Mouse (Mus musculus) liver, adult 2 months (tissue): ENCODE results near the gene Pf4. TPM values are rescaled to one million over a fixed set of nuclear protein-coding genes. Genes with fewer than 3 reads are reported as not detected.

Source experiments
- DNase-seq: peaks from one replicate; pipeline ENCODE4 v3.0.0-alpha.2; 2011; ENCODE audit warnings: low read depth, low spot score; ENCODE audit errors: extremely low read depth
- H3K27ac ChIP-seq: fragments of 200-500 bp; replicated peaks from 2 replicates; pipeline ENCODE4 v1.5.1; 2012; ENCODE audit warnings: low read depth, mild to moderate bottlenecking, control low read depth, inconsistent platforms, low read length; ENCODE audit not compliant: insufficient read depth
- H3K27me3 ChIP-seq: fragments of 200-500 bp; 2 replicates; pipeline ENCODE4 v1.6.1; 2012; ENCODE audit warnings: mild to moderate bottlenecking, moderate library complexity, low read length, inconsistent platforms; ENCODE audit not compliant: control insufficient read depth, insufficient read depth
- H3K36me3 ChIP-seq: fragments of 200-500 bp; 2 replicates; pipeline ENCODE4 v1.6.1; 2012; ENCODE audit warnings: low read length, inconsistent platforms; ENCODE audit not compliant: control insufficient read depth, insufficient read depth
- H3K4me1 ChIP-seq: fragments of 200-500 bp; 2 replicates; pipeline ENCODE4 v1.6.1; 2011; ENCODE audit warnings: low read length; ENCODE audit not compliant: control insufficient read depth, insufficient read depth
- H3K4me3 ChIP-seq: fragments of 200-500 bp; 2 replicates; pipeline ENCODE4 v1.5.1; 2011; ENCODE audit warnings: low read depth, mild to moderate bottlenecking, control low read depth, low read length, moderate library complexity; ENCODE audit not compliant: insufficient read depth
- H3K79me2 ChIP-seq: fragments of 200-500 bp; 2 replicates; pipeline ENCODE4 v1.6.1; 2012; ENCODE audit warnings: inconsistent platforms, mild to moderate bottlenecking, low read length, moderate library complexity; ENCODE audit not compliant: control insufficient read depth, insufficient read depth
- H3K9ac ChIP-seq: fragments of 200-500 bp; 2 replicates; pipeline ENCODE4 v1.6.1; 2012; ENCODE audit warnings: low read depth, mild to moderate bottlenecking, control low read depth, inconsistent platforms, low read length
- CTCF ChIP-seq: fragments of 200-500 bp; IDR thresholded peaks from 2 replicates; pipeline ENCODE4 v1.5.1; 2011; ENCODE audit warnings: low read depth, low read length, control low read depth
- POLR2A ChIP-seq: fragments of 200-500 bp; IDR thresholded peaks from 2 replicates; pipeline ENCODE4 v1.6.1; 2011; ENCODE audit warnings: low read length, control low read depth; ENCODE audit not compliant: insufficient read depth; ENCODE audit errors: extremely low read depth
- WGBS: fragments of 180-500 bp; shearing (Covaris S2); methylation state at CpG from one replicate; pipeline ENCODE4 v1.1.7; 2018; 5-methylcytosine and 5-hydroxymethylcytosine counted together
- polyA plus RNA-seq: library from polyadenylated mRNA; depleted of rRNA; stranded (reverse); fragments of >200 nt; gene quantifications from 2 replicates; pipeline ENCODE4 v1.2.3, GENCODE M21; 2012; rRNA removed
- total RNA-seq: library from RNA; depleted of rRNA; stranded (reverse); fragments of >200 nt; gene quantifications from 2 replicates; pipeline ENCODE4 v1.2.3, GENCODE M21; 2014; rRNA removed

Gene Pf4
- 1.4 and 2.2 TPM in 2 replicates for total RNA-seq
- polyA plus RNA-seq, result 1.1 and 3.0 TPM in 2 replicates

DNA sequence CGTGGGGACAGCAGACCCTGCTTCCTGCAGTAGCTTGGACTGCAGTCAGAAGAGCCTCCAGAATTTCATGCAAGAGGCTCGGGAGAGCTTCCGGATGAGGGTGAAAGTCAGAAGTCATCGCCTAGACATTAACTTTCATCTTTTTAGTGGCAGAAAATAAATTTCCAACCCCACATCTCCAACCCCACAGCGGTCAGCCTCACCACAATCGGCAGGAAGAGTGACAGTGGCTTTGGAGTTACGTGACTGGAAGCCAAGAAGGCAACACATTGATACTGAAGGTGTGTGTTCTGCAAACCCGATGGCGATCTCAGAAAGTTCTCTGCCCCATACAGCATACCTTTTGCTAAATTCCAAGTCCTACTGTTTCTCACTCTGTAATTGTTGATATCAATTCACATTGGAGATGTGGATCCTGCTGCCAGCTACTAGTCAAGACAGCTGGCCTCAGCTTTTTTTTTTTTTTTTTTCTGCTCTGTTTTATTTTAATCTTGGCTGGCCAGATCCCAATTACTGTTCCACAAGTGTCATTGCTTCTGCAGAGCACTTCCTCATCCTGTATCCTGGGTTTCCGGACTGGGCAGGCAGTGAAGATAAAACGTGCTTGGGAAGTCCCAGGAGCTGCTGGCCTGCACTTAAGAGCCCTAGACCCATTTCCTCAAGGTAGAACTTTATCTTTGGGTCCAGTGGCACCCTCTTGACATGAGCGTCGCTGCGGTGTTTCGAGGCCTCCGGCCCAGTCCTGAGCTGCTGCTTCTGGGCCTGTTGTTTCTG, at the start of gene Pf4:
Gene Pf4 (plus strand): TSS at position 556 of the 774 bp plus-strand sequence.
- no peak within 1 kb of the TSS; the same call in 1 of the 2 replicates for H3K4me3 ChIP-seq
- H3K27ac ChIP-seq, result no peak within 1 kb of the TSS
- no peaks in the 10 kb centered on the region for H3K36me3 ChIP-seq
- WGBS, result 72% methylated on average over 16 of the region's 16 CpGs
- DNase-seq, result peak; percentile 41
- H3K9ac ChIP-seq, result no peak within 1 kb of the TSS
- TF ChIP-seq CTCF (no peak), POLR2A (no peak)
- no peaks in the 10 kb centered on the region for H3K79me2 ChIP-seq
- 0 out of 2 replicates have a peak, but pooled peaks cover 4% of the 10 kb centered on the region for H3K4me1 ChIP-seq
- no peaks in the 10 kb centered on the region for H3K27me3 ChIP-seq

DNA sequence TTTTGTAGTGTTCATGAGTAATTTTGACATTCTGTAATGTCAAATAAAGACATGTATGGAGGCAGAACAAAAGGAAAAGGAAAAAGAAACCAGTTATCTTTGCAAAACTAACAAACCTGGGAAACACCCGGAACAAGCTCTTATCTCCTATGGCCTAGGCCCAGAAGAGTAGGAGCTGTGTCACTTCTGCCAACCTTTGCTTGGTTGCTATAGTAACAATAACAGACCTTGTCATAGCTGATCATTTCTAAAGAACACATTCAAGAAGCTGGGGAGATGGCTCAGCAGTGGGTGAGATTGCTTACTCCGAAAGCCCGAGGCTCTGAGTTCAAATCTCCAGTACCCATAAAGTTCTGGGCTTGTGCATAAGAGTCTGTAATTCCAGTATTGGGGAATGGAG, 49.6 kb upstream of the Pf4 start:
- Histone ChIP-seq H3K27me3 (no peaks in the 10 kb centered on the region), H3K27ac (no peak overlapping the region), H3K36me3 (no peaks in the 10 kb centered on the region), H3K79me2 (no peaks in the 10 kb centered on the region), H3K4me3 (no peak overlapping the region), H3K9ac (no peak overlapping the region), H3K4me1 (no peaks in the 10 kb centered on the region)
- WGBS, result 77% methylated on average over 3 of the region's 3 CpGs
- DNase-seq, result no peak
- TF ChIP-seq POLR2A (no peak), CTCF (no peak)

DNA sequence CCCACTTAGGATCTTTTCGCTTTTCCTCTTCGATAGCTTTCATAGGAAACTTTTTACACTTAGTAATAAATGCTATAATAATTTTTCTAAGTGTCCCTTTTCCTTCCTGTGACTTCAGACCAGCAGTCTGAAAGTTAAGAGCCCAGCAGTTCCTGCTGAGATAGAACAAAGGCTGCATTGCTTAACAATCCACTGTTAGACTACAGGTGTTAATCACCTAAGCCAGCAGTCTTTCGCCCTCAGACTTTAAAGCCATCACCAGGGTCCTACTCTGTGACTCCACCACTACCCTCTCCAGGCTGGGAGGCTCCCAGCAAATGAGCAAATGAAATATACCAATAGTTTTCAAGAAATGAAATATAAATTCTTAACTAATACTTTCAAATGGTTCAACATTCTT, 44.0 kb upstream of the Pf4 start:
- no peak overlapping the region for H3K4me3 ChIP-seq
- no peaks in the 10 kb centered on the region for H3K79me2 ChIP-seq
- H3K36me3 ChIP-seq, result no peaks in the 10 kb centered on the region
- TF ChIP-seq CTCF (no peak), POLR2A (no peak)
- H3K27ac ChIP-seq, result no peak overlapping the region
- no peaks in the 10 kb centered on the region for H3K27me3 ChIP-seq
- H3K9ac ChIP-seq, result no peak overlapping the region
- no peak for DNase-seq
- 74% methylated on average over 3 of the region's 3 CpGs for WGBS
- no peaks in the 10 kb centered on the region for H3K4me1 ChIP-seq

DNA sequence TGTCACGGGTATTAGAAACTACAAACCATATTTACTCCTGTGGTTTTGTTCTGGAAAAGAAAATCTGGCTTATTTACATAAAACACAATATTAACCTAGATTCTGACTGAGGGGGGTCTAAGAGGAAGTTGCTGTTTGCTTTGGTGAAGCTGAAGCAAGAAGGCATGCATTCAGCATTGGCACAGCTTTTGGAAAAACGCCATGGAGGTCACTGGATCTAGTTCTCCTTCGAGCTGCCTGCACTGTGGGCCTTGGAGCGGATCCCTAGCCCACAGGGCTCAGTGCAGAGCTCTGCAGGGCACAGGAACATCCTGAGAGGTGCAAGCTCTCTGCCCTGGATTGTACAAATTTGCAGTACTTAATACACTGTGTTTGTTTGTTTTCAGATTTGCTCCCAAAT, 40.8 kb upstream of the Pf4 start:
- Histone ChIP-seq H3K27ac (no peak overlapping the region), H3K4me3 (no peak overlapping the region), H3K36me3 (no peaks in the 10 kb centered on the region), H3K27me3 (no peaks in the 10 kb centered on the region), H3K9ac (no peak overlapping the region), H3K4me1 (no peaks in the 10 kb centered on the region), H3K79me2 (no peaks in the 10 kb centered on the region)
- no peak for TF ChIP-seq CTCF
- no peak for TF ChIP-seq POLR2A
- peak; percentile 20 for DNase-seq
- WGBS, result 53% methylated on average over 4 of the region's 4 CpGs

DNA sequence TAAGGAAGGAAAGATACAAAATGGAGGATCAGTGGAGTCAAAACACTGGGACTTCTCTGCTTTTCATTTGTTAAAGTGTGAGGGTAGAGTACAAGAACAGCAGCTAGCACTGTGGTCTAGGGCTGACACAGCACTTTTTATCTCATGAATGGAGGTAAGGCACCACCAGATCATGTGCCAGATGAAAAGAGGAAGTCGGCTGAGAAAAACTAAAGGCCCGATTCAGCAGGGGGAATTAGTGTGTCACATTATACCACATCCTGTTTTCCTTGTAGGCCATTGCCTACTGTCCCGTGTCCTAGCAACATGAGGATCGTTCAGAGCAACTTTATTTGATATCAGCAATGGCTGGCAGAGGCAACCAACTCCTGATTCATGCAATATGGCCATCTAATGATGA, 30.2 kb upstream of the Pf4 start:
- no peaks in the 10 kb centered on the region for H3K27me3 ChIP-seq
- no peaks in the 10 kb centered on the region for H3K36me3 ChIP-seq
- no peak overlapping the region for H3K4me3 ChIP-seq
- no peak for TF ChIP-seq CTCF
- H3K9ac ChIP-seq, result no peak overlapping the region
- H3K27ac ChIP-seq, result no peak overlapping the region
- WGBS, result 71% methylated on average over 4 of the region's 4 CpGs
- DNase-seq, result peak; percentile 31
- no peaks in the 10 kb centered on the region for H3K4me1 ChIP-seq
- H3K79me2 ChIP-seq, result no peaks in the 10 kb centered on the region

DNA sequence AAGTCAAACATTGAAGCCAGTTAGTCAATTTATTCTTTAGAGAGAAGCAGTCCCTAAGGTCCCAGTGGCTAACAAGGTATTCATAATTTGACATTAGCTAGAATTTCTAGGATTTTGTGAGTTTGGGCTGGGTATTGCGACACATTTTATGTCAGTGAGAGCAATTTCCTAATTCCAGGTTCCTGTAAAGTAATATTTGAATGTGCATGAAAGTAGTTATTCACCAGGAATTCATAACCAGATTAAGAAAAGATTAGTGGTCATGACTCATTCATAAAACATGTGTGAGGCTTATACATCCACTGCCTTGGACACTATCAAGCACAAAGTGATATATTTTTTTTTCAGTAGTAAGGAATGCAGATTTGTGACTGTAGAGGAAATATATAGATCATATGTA, 18.3 kb upstream of the Pf4 start:
- peaks cover 1% of the 10 kb centered on the region for H3K4me1 ChIP-seq
- no peaks in the 10 kb centered on the region for H3K27me3 ChIP-seq
- H3K4me3 ChIP-seq, result no peak overlapping the region
- H3K9ac ChIP-seq, result no peak overlapping the region
- no peak for TF ChIP-seq POLR2A
- no peak for TF ChIP-seq CTCF
- 96% methylated on average over 1 of the region's 1 CpGs for whole genome bisulfite sequencing
- no peaks in the 10 kb centered on the region for H3K36me3 ChIP-seq
- no peak overlapping the region for H3K27ac ChIP-seq
- H3K79me2 ChIP-seq, result no peaks in the 10 kb centered on the region
- DNase-seq, result no peak
